Mouse (Mus musculus) MEL-GATA-1-ER (cell line): Measurements from ENCODE around the gene En2.

ENCODE experiments used
- DNase-seq: peaks from one replicate; pipeline ENCODE4 v3.0.0-alpha.2; 2012; ENCODE audit warnings: low read depth; ENCODE audit errors: extremely low read depth

En2 gene

GRCm38 (mm10) chr5:28178322-28178721 is 12.8 kb downstream of the En2 start:
- DNase-seq: no peak

DNA sequence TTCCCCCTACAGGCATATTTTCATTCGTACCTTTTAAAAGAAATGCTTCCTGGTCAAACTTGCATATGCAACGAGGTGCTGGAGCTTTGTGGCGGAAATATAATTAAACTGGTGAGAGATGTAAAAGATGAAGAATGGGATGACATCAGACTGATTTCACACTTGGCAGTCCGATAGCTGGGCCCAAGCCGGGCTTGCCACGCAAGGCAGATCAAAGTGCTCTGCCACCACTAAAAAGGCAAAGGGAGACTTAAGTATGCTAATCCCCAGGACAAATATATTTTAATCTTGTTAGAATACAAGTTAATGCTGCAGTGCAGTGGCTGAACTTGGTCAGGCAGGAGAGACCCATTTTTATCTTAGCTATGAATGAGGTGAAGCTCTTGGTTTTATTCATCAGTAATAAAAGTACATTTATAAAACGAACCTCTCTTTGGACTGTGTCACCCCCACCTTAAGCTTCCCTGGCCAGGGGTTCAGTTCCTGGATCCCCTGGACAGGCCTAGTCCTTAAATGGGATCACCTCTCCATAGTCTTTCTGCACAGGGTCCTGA is 13.8 kb downstream of the En2 start:
- no peak for DNase-seq

DNA sequence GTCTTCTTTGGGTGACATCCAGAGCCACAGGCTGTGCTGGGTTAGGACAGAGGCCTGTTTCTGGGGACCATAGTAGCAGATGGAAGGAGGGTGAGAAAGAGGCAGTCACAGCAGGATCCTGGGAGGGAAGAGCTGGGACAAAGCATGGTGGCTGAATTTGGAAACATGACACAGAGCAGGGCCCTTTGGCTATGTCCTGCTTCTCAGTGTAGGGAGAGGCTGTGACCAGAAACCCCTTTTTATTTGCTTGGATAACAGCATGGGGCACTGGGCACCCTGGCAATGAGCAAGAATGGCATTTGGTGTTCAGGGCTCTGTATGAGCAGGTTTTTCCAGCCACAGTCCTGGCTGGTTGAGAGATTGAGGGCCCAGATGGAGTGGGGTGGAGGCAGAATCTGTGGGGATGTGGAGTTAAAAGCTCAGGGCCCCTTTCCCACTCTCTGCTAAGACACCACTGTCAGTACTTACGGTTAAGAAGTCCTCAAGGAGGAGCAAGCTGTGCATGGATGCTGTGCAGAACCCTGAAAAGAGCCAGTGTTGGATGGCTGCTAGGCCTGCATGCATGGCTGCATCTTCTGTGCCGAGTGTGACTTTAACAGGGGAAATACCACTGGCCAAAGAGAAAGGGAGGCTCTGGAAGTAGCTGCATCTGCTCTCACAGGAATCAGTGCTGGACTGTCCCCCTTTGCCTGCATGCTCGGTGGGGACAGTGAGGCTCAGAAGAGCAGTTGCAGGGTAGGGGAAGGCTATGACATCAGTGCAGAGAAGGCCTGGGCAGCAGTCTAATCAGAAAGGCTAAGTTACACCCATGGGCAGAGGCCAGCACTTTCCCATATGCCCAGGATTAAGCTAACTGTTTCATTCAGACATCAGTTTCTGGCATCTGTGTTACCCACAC is 26.0 kb downstream of the En2 start:
- DNase-seq: no peak

- no peak for DNase-seq
These were observed 26.6 kb downstream of the En2 start for GRCm38 (mm10) chr5:28192099-28192454.

GRCm38 (mm10) chr5:28195473-28195872 is 30.0 kb downstream of the En2 start:
- no peak for DNase-seq

- no peak for DNase-seq
These were observed 33.8 kb downstream of the En2 start for GRCm38 (mm10) chr5:28199089-28199873.

DNA sequence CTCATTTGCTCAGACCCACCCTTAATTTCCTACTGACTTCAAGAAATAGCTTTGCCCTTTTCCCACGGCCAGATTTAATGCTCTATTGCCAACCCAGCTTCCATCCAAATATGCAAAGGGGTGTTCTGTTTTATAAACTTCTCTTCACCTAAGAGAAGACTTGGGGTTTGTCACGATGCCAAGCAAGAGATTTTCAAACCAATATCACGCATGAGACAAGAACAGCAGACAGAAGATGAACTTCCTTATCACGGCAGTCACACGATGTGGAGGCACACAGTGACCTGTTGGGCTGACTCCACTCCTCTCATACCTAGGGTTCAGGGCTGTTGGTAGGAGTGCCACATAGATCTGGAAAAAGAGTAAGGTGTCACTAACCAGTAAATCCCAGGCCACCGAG is 37.6 kb downstream of the En2 start:
- DNase-seq: no peak

DNA sequence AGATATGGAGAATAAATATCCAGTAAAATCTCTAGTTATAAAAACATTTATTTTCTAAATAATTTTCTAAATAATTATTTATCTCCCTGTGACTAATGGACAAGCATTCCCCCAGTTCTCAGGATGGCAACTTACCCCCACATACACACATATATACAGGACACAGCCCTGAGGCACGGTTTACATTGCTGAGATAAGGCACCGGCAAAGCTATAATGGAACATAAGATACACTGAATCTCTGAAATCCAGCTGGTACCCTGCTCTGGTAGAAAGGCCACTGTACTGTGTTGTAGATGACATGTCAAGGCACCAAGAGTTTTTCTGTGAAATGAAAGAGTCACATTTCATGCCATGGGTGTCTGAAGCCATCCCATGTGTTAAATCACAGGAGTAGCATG is 39.2 kb downstream of the En2 start:
- no peak for DNase-seq

GRCm38 (mm10) chr5:28206448-28206847 is 41.0 kb downstream of the En2 start:
- DNase-seq: no peak

DNA sequence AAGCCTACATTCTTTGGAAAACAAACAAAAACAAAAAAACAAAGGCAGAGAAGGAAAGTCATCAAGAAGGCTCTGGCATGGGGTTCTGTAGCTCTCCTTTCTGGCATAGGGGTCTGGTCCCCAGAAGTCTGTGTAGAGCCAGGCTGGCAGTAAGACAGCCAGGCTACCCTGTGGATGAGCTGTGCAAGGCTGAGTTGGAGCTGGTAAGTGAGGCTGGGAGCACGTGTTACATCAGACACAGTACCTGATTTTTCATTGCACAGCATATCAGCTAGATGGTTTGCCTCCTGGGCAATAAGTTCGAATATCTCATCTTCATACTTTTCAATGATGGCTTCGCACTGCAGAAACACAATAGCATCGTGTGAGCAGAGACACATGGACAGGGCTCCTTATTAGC is 41.5 kb downstream of the En2 start:
- DNase-seq: no peak

DNA sequence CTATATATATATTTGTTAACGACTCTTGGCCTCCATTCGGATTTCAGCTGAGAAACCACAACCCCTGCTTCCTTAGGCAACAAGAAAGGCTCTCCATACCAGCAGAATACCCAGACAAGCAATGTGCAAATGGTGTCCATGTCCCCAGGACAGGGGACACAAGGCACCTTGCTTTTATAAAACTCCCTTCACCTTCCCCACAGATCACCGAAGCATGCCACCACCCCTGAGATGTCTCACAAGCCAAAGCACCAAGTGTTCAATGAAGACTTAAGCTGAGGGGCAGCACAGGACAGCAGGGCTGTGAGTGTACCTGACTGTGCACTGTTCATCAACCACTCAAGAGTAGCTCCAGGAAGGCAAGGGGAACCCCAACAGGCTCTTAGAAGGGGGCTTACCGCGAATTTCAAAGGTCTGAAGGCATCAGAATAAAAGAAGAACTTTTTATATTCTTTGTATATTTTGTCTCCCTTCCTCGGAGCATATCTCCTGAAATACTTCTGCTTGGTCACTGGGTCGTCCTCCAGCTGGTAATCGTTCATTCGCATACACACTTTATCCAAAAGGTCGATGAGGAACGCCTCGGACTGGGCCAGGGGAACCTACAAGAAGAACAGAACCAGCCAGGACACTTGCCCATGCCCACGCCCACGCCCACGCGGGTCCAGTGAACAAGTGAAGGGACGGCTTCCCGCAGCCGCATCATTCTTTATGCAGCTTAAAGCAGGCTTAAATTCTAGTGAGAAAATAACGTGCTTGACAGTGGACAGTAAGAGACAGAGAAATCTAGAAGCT is 43.4 kb downstream of the En2 start:
- no peak for DNase-seq

- DNase-seq: no peak
These were observed 44.3 kb downstream of the En2 start for GRCm38 (mm10) chr5:28209549-28210431.

- DNase-seq: no peak
These were observed 45.4 kb downstream of the En2 start for GRCm38 (mm10) chr5:28210591-28211550.

DNA sequence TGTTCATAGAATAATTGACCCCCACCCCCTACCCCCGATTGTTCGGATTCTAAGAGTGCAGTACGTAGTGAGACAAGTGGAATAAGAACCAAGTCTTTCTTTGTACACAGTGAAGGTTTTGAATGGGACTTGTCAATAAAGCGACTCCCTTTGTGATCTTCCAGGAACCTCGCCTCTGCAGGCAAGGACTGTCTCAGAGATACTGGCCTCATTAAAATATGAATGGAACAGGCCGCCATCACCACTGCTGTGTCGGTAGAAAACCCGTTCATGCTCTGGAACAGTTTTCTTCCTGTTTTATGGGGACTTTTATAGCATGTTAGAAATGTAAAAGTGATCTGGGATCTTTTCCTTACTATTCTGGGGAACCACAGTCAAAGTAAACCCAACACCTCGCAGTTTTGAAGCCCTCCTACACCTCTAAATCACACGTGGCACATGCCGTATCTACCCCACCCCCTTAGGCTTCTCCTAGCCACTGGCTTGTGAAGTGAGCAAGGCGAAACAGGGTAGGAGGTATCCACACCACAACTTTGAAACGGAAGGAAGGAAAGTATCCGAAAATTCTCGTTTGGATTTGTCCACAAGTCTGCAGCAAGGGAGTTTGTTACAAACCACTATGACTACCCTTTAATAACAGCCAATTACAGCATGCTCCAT is 46.3 kb downstream of the En2 start:
- DNase-seq: no peak

GRCm38 (mm10) chr5:28213441-28213840 is 47.9 kb downstream of the En2 start:
- no peak for DNase-seq

DNA sequence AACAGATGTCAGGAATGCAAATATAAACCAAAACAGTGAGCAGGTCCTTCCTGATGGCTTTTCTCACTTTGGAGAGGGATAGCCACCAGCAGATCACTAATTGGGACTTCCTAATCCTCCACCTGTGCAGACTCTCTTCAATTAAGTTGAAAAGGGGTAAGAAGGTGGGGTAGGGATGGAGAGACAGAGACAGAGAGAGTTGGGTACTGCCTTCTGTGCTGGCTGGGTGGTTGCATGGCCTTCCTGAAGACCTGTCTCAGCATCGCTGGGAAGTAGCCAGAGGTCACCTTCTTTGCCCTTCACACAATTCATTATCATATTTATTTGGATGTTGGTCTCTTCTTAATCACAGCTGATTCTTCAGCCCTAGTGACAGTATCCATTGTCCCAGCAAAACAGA is 54.1 kb downstream of the En2 start:
- DNase-seq: no peak
